Mouse (Mus musculus) urinary bladder, adult 18-20 months (tissue): ENCODE measurements around the gene Ldlrad3.

Source experiments
- DNase-seq, 2 experiments: peaks; one replicate each; pipeline ENCODE4 v3.0.0; 2022; ENCODE audit warnings: low spot score in 2 of 2, mixed read lengths in 2 of 2

Ldlrad3 gene

DNA sequence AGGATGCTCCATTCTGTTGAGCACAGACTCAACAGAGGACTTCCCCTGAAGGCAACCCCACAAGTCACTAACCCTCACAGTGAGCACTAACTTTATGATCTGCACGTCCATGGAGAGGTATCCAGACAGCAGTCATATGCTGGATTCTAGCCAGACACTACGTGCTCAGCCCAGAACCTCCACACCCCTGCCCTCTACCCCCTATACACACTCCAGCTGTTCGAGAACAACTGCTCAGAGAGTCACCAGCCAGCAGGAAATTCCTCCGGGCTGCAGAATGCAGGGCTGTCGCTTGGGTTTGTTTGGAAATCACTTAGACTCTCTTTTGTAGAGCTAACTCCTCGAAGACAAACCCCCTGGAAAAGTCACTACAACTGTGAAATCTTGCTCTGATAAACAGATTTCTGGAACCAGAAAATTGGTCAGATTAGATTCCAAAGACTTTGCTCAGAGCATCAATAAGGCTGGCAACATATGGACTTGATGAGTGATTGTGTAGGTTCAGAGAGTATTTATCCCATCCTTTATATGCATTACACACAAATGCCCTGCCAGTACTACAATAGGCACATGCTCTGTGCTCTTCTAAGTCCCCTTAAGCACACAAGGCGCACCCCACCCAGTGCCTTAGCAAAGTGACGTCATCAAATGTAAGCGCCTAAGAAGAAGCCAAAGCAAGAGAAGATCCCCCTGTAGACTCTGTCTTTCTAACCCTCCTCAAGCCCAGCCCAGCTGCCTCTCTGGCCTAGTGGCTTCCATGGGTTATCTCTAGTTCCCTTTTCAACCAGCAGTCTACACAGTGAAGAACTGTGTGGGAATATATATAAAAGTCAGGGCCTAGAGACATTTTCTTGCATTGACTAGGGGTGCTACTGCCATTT lies 69.4 kb downstream of the Ldlrad3 start:
- no peak for DNase-seq

DNA sequence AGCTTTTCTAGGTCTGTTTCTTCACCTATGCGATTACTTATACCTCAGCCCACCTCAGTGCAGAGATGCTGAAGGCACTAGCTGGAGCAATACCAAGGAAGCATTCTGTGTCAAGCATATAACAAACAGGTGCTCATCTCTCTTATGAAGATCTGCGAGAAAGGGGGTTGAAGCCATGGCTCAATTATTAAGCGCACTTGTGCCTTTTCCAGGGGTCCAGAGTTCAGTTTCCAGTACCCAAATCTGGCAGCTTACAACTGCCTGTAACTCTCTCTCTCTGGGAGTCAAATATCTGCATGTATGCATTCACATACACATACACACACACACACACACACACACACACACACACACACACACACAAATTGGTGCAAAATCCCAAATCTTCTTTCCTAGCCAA lies 72.4 kb downstream of the Ldlrad3 start:
- no peak for DNase-seq

DNA sequence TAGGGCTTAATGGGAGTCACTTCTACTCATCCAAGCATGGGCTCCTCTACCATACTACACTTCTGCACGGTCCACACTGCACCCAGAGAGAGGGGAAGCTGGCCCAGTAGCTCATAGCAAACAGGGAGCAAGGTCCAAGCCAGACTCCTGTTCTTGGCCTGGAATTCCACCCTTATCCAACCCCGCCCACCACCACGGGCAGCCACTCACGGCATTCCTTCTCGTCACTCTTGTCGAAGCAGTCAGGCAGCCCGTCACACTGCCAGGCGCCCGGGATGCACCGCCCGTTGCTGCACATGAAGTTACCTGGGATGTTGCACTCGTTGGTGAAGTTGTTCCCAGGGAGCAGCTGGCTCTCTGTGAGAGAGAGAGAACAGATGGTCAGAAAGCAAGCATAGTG lies 72.9 kb downstream of the Ldlrad3 start:
- DNase-seq = no peak

DNA sequence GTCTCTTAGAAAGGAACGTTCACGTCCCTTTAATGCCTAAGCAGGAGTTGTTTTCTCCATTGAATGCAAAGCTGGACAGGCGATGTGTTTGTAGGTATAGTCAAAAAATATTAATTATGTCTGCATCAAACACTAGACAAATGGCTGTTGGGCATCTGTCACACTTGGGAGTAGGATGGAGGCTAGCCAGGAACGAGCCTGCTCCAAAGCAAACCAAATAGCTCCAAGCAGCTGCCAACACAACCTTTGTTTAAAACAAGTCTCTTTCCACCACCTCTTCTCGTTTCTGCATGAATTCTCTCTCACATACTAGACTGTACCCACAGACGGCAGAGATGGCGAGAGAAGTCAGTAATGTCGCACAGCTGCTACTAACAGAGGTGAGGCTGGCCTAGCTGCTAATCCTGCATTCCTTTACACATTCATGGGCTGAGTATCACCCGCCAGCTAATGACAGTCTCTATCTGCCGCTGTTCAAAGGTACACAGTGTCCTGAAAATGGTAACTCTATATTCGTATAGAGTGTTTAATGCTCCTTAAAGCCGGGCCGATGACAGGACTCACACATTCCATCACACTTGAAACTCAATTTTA lies 74.2 kb downstream of the Ldlrad3 start:
- no peak for DNase-seq

DNA sequence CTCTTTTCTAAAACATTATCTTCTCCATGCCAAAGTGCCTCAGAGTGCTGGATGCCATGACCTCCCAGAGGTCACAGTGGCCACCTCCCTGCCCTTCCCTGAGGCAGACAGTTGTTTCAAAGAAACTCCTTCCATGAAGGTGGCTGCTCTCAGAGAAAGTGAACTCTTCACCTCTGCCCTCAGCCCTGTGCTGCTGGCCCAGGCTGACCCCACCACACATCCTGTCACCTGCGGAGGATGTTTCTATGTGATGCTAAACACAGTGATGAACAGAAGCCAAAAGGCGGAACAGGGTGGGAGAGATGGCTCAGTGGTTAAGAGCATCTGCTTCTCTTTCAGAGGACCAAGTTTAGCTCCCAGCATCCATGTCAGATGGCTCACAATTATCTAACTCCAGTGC lies 75.9 kb downstream of the Ldlrad3 start:
- DNase-seq = no peak

DNA sequence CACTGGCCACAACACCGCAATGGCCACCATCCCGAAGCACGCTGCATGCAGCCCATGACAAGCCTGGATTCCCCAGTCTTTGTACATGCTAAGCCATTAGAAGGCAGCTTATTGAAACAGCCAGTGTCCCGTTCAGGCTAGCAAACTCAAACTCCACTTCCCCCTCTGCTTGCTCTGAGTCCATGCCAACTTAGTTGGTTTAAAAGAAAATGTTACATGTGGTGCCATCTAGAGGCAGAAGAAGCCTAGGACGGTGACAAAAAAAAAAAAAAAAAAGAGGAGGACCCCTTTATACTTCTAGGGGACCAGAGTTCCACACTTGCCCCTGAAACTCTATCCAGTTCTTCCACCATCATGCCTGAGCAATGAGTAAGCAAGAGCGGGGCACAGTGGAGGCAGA lies 78.9 kb downstream of the Ldlrad3 start:
- DNase-seq = no peak

DNA sequence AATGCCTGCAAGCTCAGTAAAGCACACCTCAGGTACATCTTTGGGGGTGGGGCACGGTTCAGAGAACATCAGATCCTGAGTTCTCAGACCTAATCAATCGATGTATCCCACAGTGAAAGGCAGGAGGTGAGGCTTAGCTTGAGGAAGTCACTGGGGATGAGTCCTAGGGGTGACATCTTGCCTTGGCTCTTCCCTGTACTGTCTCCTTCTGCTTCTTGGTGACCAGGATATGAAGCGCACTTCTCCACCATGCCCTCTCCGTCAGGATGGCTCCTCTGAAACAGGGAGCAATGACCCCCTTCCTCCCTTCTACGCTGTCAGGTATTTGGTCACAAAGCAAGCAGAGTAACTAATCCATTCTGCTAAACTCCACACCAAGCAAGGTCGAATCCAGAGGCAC lies 79.5 kb downstream of the Ldlrad3 start:
- no peak for DNase-seq

DNA sequence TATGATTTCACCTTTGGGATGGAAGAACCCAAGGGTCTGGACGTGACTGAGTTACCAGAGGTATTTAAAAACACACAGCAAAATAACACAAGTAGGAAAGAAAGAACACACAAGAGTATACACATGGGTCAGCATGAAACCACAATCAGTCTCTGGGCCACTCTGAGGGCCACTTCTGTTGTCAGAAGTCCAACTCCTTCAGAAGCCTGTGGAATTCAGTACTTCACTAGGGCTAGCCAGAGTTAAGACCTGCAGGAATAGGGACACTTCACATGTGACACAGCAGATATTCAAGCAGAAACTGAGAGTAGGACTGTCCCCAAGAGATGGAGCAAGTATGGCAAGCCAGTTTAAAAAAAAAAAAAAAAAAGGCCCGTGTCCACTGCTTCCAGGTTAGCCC lies 80.7 kb downstream of the Ldlrad3 start:
- no peak for DNase-seq

DNA sequence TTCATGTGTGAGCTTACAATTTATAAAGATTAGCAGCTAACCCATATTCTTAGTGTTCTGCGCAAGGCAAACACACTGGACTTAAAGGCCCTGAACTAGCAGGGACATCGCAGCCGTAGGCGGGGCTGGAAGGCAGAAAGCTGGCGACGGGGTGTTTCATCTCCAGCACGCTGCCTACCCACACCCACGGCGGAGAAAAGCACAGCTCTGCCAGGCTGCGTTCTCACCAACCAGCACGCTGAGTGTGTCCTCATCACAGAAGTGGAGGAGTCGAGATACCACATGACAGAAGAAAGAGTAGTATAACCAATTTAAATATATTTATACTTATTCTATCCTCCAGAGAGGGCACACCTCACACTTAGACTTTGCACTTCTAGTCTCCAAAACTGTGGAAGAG lies 82.2 kb downstream of the Ldlrad3 start:
- DNase-seq = no peak

DNA sequence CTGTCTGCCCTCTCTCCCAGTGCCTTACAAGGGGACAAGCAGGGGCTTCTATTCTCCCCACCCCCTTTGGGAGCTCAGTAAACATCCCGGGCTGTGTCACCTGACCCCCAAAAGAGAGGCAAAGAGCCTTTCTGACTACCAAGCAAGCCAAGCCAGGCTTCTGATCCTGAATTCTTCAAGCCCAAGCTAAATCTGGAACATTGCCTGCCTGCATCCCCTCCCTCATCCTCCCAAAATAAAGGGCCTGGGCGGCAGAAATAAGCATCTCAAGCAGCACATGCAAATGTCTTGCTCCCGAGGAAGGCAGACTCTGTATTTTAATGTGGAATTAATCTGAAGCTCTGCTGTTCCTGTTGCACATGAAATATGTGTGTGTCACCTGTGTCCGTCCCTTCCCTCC lies 85.7 kb downstream of the Ldlrad3 start:
- DNase-seq = no peak

DNA sequence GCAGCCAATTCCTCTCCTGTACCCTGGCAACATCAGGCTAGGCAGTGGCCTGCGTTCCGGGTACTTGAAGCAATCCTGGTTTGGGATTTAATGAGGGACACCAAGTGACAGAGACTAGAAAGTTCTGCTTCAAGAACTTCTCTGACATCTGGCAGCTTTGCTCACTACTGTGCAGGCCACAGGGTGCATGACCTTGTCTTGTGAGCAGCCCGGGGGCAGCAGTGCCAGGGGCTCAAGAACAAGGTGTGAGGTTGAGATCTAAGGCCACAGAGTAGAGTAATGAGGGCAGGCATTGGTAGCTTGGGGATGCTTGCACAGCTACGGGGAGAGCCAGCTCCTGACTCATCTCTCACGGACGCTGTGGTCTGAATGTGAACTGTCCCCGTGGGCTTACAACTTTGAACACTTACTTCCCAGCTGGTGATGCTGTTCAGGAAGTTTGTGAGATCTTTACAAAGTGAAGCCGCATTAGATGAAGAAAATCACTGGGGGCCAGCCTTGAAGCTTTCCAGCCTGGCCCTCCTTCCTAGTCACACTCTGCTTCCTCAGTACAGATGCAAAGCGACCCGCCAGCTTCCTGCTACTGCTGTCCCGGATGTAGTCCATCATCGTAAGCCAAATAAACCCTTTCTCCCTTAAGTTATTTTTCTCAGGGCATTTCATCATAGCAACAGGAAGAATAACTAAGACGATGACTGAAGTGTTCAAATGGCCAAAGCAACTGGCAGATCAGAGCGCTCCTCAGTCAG lies 86.3 kb downstream of the Ldlrad3 start:
- DNase-seq = no peak

DNA sequence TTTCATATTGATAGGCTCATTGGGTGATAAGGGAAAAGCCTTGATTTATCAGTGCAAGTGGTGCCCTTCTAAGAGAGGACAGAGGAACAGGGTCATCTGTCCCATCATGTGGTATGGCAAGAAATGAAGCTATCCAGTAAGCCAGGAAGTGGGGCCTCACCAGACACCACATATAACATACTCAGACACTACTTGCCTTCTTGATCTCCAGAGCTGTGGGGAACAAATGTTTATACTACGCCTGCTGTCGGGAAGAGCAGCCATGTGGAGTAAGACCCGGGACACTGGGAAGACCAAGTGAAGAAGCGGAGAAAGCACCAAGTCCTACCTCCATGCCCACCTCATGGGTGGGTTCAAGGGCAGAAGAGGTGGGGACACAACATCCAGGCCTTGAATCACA lies 86.9 kb downstream of the Ldlrad3 start:
- no peak for DNase-seq

DNA sequence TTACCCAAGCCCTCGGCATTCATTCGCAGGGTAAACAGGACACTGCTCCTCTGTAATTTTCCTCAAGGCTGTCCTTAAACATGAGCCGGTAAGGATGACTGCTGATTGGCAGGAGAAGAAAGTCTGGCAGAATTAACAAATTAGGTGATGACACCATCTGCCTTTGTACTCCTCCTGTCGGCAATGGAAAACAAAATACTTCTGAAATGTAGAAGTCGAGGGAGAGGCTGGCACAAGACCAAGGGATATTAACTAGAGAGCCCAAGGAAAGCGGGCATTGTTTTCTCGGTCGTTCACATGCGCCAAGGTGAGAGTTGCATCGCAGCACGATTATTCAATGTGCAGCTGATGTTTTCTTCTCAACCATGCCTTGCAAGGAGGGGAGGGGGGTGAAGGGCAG lies 91.4 kb downstream of the Ldlrad3 start:
- DNase-seq = no peak

DNA sequence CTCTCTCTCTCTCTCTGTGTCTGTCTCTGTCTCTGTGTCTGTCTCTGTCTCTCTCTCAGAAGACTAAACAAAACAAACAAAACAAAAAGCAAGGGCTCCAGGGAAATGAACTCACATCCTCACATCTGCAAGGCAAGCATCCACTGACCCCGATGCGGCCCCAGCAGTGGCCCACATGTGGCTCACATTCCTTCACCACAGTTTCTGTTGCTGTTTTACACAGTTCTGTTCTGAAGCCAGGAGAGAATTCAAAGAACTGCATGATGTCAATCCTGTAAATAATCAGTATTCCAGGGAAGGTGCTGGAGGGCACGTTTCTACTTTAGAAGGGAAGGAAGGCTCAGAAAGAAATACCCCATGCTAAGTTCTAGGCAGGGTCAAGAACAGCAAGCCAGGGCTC lies 91.9 kb downstream of the Ldlrad3 start:
- DNase-seq = no peak

DNA sequence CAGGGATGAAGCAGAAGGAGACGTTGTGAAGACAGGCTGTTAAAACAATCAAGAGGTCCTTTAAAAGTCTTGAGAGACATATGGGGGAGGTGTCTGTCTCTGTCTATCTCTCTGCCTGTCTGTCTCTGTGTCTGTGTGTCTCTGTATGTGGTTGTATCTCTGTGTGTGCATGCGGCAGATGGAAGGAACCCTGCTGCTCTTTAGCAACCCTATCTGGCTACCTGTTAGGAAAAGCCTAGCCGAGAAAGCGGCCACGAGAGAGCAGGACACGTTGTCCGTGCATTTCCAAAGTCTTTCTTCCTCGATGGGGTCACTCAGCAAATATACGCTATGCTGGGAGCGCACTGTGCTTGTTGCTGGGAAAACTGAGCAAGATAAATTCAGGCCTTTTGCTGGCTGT lies 93.6 kb downstream of the Ldlrad3 start:
- no peak for DNase-seq

DNA sequence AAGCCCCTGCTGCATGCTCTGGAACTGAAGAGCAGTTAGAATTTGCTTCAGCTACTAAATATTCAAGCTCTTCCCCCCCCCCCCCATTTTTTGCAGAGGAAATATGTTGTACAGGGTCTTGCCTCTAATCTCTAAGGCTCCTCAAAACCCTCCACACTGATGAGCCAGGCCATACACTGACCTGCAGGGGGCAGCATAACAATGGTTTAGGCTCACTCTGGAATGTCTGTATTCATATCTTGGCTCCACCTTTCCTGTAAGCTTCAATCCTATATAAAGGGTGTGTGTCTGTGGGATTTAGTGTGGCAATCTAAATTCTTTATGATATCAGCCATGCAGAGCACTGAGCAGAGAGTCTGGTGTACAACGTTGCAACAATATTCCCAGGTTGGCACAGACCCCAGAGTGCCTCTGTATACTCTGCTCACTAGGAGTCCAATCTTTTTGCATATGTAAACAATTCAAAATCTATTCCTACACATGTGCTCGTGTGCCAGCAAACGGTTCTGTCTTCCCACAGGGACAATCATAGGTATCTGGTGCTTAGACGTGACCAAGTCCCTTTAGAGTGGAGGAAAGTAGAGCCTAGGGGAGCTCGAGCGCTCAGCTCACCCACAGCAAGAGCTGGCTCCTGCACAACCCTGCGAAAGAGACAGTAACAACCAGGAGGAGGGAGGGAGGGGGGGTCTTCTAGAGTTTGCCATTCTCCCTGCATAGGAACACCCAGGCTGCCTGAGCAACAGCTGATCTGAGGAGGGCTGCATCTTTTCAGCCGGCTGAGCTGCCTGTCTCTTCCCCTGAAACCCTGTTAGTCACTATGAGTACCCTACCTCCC lies 94.5 kb downstream of the Ldlrad3 start:
- peak; percentile 24 to 33 for DNase-seq

DNA sequence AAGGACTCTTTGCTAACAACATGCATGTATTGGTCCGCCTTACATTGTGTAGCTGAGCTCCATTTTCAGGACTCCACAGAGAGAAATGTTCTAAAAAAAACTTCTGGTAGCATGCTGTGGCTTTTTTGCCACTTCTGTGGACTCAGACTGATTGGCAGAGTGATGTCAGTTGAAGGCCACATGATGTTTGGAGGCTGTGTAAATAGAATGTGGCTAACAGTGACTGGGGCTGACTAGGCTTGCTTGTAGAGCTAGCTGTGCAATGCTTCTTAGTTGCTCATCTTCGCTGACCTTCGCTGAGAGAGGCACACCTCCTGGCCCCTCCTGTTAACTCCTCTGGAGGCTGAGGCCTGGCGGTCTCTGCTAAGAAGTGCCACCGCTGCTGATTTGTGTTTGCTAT lies 98.4 kb downstream of the Ldlrad3 start:
- DNase-seq = no peak

DNA sequence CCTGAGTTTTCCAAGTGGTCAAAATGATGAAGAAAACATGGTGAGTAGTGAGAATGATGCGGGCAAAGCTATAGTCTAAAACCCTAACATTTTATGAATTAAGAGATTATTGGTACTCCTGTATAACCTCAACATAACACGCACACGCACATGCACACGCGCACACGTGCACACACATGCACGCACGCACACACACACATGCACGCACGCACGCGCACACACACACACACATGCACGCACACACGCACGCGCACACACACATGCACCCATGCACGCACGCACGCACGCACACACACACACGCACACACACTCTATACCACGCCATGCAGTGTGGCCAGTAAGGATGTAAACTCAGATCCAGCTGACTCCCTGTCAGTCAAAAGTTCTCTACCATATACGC lies 99.6 kb downstream of the Ldlrad3 start:
- DNase-seq = no peak

DNA sequence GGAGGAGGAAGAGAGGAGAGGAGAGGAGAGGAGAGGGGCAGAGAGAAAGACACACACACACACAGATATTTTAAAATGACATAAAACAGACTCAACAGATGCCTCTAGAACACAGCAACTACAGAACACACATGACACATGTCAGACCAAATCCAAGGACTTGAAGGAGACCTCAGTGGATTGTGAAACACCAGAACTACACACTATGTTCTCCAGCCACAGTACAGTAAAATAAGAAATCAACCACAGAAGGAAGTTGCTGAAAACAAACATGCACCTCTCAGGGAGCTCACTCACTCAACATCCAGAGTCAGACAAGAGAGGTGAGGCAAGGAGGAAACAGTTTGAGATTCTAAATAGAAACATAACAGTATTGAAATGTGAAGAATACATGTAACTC lies 103.4 kb downstream of the Ldlrad3 start:
- no peak for DNase-seq

DNA sequence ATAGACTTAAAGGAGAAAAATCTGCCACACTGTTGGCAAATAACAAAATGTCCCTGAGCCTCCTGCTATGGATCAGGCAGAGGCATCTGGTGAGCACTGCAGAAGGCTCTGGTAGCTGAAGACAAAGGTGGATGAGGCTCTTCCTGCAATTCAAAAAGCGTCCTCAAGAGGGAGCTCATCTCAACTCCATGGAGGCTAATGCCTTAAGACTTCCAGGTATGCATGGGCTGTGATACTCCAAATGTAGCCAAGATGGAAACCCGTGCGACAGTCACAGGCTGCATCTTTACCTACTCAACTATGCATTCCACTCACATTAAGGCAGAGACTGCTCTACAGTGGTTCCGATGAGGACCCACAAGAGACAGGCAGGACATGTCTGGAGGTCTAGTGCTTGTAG lies 108.6 kb downstream of the Ldlrad3 start:
- peak in 1 of 2 experiments; percentile 48 for DNase-seq

DNA sequence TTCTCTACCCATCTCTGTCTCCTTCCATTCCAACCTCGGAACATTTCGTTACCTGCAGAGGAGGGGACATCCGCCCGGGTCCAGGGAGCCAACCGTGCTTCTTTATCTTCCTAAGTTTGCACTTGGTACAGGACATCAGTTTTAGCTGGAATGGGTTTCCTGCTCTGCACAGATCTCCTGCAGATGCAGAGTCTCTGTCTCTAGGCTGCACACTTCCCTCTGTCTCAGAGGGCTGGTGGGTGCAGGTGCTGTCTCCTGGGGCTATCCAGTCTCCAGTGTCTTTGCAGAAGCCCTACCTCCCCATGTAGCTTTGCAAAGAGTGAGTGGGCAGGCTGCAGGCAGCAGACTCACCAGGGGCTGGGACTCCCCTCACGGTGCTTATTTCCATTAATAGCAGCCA lies 109.9 kb downstream of the Ldlrad3 start:
- no peak for DNase-seq
